Mouse (Mus musculus): ENCODE results near the gene Ifnar2. TPM values are rescaled to one million over a fixed set of nuclear protein-coding genes. Genes with fewer than 3 reads are reported as not detected.

Ifnar2 gene
- 33.0 and 35.3 TPM in 2 replicates for polyA plus RNA-seq (2016; fragmentation: Nextera tagmentation; extraction: Ambion mirVana)

DNA sequence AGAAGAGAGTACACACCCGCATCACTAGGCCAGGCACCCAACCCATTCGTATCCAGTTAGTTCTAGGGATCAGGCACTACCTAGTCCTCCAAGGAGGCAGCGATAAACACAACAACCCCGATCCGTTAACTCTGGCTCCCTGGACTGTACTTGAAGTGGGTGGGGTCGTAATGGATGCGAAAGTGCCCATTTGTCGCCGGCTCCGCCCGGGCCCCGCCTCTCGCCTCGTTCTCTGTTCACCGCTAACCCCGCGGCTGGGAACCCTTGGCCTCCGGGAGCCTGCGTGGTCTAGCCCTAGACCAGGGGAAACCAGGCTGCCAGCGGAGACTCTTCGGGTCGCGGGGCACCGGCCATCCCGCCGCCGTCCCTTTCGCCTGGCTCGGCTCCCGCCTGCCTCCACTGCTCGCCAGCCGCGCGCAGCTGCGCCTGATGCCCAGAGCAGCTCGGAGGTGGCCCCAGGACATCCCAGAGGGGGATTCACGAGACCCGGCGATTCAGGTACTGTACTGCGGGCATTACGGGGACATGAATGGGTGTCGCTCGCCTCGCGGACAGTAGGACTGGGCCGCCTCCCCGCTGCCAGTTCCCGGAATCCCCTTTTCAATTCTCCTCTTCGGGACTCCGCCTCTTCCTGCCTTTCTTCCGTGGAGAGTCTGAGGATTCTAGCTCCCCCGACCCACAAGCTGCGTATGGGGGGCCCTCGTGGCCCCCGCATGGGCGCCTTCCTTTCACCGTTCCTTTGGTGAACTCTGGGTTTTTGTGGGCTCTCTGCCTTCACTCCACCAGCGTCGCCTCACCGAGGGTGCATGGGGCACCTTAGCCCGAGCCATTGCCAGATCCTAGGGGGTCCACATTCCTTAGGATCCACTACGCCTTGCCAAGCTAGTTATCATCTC is at the start of gene Ifnar2:
Ifnar2 (plus strand) TSS at position 207 of the 896 bp plus-strand sequence.
- no peaks in the 10 kb centered on the region for H3K27me3 ChIP-seq (ENCODE audit: low read depth, poor library complexity, severe bottlenecking)
- H3K27ac ChIP-seq, result peak within 1 kb of the TSS; percentile 96
- H3K9me3 ChIP-seq (replicated peaks), result no peaks in the 10 kb centered on the region
- DNase-seq (ENCODE audit: low spot score), result peak; percentile 84
- WGBS, result under 1% methylated on average over 62 of the region's 62 CpGs
- H3K4me1 ChIP-seq, result peaks cover 15% of the 10 kb centered on the region
- H3K4me3 ChIP-seq, result peak within 1 kb of the TSS; percentile 84
- H3K36me3 ChIP-seq, result peaks cover 25% of the 10 kb centered on the region

DNA sequence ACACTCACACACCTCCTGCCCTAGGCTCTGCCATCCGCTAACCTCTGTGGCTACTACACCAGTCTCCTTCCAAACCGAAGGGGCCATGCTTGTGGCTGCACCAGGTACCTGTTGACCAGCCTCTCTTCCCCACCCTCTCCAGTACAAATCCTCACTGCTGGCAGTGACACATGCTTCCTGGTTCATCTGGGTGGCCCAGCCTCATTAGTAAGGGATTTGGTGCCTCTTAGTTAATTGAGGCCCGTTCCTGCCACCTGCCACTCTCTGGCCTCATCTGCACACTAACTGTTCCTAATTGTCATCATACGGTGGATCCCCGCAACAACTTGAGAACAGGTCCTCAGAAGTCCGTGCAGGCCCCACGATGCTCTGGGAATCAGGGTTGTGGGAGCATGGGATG is 45.0 kb upstream of the Ifnar2 start:
- Histone ChIP-seq H3K27me3 (ENCODE audit: low read depth, poor library complexity, severe bottlenecking) (peaks cover 13% of the 10 kb centered on the region; the same call in 1 of the 2 replicates), H3K4me3 (no peak overlapping the region), H3K36me3 (no peaks in the 10 kb centered on the region), H3K4me1 (no peaks in the 10 kb centered on the region), H3K27ac (no peak overlapping the region), H3K9me3 (replicated peaks) (no peaks in the 10 kb centered on the region)
- 74% methylated on average over 7 of the region's 7 CpGs for WGBS
- no peak for DNase-seq (ENCODE audit: low spot score)

DNA sequence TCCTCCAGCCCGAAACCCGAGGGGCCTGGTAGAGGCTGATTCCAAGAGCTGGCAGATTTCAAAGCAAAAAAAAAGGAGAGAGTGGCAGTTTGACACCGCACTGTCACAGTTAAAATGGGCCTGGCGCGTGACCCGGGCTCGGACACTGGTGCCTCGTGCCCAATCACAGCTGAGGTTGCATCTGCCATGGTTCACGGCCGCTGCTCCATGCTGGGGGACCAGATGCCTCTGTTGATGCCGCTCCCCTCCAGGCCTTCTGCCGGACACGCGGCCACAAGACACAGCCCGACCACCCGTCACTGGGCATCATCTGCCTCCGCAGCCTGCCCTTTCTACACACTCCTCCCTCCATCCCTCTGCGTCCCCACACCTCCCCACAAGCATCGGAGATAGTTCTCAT is 43.7 kb upstream of the Ifnar2 start:
- no peaks in the 10 kb centered on the region; the same call in 1 of the 2 replicates for H3K4me1 ChIP-seq
- H3K9me3 ChIP-seq (replicated peaks), result no peaks in the 10 kb centered on the region
- no peak for DNase-seq (ENCODE audit: low spot score)
- peaks cover 11% of the 10 kb centered on the region; the same call in 1 of the 2 replicates for H3K27me3 ChIP-seq (ENCODE audit: low read depth, poor library complexity, severe bottlenecking)
- H3K36me3 ChIP-seq, result no peaks in the 10 kb centered on the region
- 82% methylated on average over 19 of the region's 19 CpGs for WGBS
- no peak overlapping the region for H3K4me3 ChIP-seq
- H3K27ac ChIP-seq, result no peak overlapping the region

DNA sequence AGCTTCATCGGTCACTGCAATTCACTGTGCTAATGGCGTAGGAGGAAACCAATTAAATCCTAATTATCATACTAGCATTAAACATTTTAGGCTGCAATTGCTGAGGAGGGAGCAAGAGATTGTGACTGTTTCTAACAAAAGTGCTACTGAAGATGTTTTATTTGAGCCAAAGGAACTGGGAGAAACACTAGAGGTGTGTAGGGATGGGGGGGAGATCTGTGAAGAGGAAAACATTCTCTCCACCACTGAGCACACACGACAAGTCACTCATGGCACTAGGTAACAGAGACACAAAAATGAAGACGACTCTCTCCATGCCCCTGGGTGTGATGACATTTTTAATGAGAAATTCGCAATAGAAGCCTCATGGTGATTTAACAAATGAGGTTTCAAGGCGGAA is 42.1 kb upstream of the Ifnar2 start:
- Histone ChIP-seq H3K27me3 (ENCODE audit: low read depth, poor library complexity, severe bottlenecking) (peaks cover 11% of the 10 kb centered on the region; the same call in 1 of the 2 replicates), H3K9me3 (replicated peaks) (no peaks in the 10 kb centered on the region), H3K36me3 (no peaks in the 10 kb centered on the region), H3K27ac (no peak overlapping the region), H3K4me1 (peaks cover 7% of the 10 kb centered on the region), H3K4me3 (no peak overlapping the region)
- no peak for DNase-seq (ENCODE audit: low spot score)
- WGBS, result 83% methylated on average over 6 of the region's 6 CpGs

DNA sequence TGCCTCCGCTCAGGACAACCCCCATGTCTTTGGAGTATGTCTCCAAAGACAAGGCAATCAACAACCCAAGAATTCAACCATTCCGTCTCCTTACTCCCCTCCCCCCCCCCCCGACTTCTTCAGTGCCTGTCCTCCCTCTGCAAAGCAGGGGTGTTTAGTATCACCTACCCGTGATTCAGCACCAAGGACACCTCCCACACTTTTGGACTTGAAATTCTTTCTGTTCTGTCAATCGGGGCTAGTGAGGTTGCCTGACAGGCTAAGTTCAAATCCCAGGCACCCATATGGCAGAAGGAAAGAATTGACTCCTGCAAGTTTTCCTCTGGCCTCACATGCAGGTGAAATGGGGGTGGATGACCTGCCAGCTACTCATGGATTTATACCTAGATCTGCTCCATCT is 41.4 kb upstream of the Ifnar2 start:
- peak; percentile 61 for DNase-seq (ENCODE audit: low spot score)
- H3K27me3 ChIP-seq (ENCODE audit: low read depth, poor library complexity, severe bottlenecking), result peaks cover 11% of the 10 kb centered on the region; the same call in 1 of the 2 replicates

DNA sequence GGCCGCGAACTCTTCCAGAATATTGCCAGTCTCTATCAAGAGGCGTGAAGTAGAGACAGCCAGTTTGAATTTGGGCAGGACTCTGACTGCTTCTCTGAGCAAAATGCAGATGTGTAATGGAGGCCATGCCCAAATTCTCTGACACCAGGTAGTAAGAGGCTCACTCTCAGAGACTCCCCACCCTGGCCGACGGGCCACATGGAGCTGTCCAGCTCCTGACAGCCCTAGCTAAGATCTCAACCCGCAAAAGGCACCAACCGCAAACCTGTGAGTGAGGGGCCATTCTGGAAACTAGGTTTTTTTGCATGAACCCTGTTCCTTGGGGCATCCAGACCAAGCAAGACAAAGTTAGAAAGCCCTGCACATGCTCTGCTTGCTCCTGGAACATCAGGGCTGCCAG is 39.7 kb upstream of the Ifnar2 start:
- Histone ChIP-seq H3K36me3 (no peaks in the 10 kb centered on the region), H3K27ac (no peak overlapping the region), H3K27me3 (ENCODE audit: low read depth, poor library complexity, severe bottlenecking) (peaks cover 1% of the 10 kb centered on the region; the same call in 1 of the 2 replicates), H3K4me1 (peaks cover 14% of the 10 kb centered on the region), H3K9me3 (replicated peaks) (no peaks in the 10 kb centered on the region), H3K4me3 (no peak overlapping the region)
- DNase-seq (ENCODE audit: low spot score), result peak; percentile 38
- 55% methylated on average over 7 of the region's 7 CpGs for WGBS

More for the DNA sequence above, 41.4 kb upstream of the Ifnar2 start:
- no peak overlapping the region for H3K27ac ChIP-seq
- H3K9me3 ChIP-seq (replicated peaks), result no peaks in the 10 kb centered on the region
- peaks cover 7% of the 10 kb centered on the region for H3K4me1 ChIP-seq
- no peak overlapping the region for H3K4me3 ChIP-seq
- H3K36me3 ChIP-seq, result no peaks in the 10 kb centered on the region
- 37% methylated on average over 5 of the region's 5 CpGs for WGBS

DNA sequence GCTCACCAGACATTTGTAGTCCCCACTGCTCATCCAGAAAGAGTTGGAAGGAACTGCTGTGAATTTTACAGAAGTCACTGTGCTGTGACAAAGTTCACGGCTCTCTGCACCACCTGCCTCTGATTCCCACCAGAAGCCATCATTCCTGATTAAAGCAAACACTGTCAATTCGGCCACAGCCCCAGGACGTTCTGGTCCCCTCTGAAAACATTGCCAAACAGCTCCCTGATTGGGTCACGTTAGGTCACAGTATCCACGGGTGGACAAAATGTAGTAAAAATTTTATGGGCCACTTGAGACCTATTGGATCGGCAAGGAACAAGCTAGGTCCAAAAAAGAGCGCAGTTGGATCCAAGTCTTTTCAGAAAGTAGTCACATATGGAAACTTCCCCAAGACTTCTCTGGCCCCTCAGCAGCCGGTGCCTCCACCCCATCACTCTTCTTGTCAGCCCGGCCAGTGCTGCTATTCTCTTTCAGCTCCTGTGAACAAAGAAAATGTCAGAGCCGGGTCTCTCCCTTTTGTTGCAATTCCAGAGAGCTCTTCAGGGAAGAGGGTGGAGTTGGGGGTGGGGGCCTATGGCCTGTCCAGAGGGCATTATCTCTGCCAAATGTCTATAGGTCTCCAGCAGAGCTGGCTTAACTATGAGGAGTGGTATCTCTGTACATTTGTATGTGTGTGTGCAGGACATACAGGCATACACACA is 38.2 kb upstream of the Ifnar2 start:
- Histone ChIP-seq H3K27me3 (ENCODE audit: low read depth, poor library complexity, severe bottlenecking) (no peaks in the 10 kb centered on the region), H3K4me3 (no peak overlapping the region), H3K9me3 (replicated peaks) (no peaks in the 10 kb centered on the region), H3K36me3 (no peaks in the 10 kb centered on the region), H3K4me1 (peaks cover 14% of the 10 kb centered on the region), H3K27ac (no peak overlapping the region)
- 32% methylated on average over 10 of the region's 10 CpGs for WGBS
- no peak for DNase-seq (ENCODE audit: low spot score)

DNA sequence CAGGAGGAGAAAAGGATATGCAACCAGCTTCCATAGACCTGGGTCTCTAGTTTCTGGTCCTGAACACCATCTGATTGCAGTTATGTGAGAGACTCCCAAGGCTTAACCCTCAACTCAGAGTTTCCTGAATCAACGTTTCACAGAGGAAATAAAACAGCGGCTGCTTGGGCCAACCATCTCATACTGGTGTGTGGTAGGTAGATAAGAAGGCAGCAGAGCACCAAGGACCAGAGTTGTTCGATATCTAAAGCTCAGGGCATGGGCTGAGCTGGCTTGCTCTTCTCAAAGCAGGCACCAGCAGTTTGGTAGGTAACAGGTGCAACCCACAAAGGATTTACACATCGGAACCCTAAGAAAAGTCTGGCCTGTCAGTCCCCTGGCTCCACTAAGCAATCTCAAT is 35.8 kb upstream of the Ifnar2 start:
- Histone ChIP-seq H3K4me1 (peaks cover 14% of the 10 kb centered on the region), H3K9me3 (replicated peaks) (no peaks in the 10 kb centered on the region), H3K4me3 (no peak overlapping the region), H3K27ac (no peak overlapping the region), H3K27me3 (ENCODE audit: low read depth, poor library complexity, severe bottlenecking) (no peaks in the 10 kb centered on the region), H3K36me3 (no peaks in the 10 kb centered on the region)
- DNase-seq (ENCODE audit: low spot score), result no peak
- WGBS, result 89% methylated on average over 4 of the region's 4 CpGs

DNA sequence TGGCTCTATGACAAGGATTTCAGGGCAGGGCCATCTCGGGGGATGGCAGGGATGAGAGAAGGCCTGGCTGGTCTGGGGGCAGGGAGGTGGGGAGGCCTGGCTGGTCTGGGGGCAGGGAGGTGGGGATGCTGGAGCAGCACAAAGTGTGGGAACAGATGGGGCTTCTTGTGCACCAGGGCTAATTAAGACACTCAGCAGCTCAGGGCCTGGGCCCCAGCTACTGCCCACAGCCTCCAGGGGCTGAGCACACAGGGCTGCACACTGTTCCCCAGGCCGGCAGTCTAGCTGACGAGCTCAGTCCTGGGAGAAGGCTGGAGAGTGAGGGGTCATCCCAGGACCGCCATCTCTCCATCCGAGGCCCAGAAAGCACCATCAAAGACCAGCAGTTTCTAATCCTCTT is 35.1 kb upstream of the Ifnar2 start:
- H3K4me1 ChIP-seq, result peaks cover 14% of the 10 kb centered on the region
- no peak overlapping the region for H3K4me3 ChIP-seq
- no peak for DNase-seq (ENCODE audit: low spot score)
- WGBS, result 74% methylated on average over 5 of the region's 5 CpGs
- H3K36me3 ChIP-seq, result no peaks in the 10 kb centered on the region
- no peaks in the 10 kb centered on the region for H3K27me3 ChIP-seq (ENCODE audit: low read depth, poor library complexity, severe bottlenecking)
- H3K27ac ChIP-seq, result no peak overlapping the region
- H3K9me3 ChIP-seq (replicated peaks), result no peaks in the 10 kb centered on the region

DNA sequence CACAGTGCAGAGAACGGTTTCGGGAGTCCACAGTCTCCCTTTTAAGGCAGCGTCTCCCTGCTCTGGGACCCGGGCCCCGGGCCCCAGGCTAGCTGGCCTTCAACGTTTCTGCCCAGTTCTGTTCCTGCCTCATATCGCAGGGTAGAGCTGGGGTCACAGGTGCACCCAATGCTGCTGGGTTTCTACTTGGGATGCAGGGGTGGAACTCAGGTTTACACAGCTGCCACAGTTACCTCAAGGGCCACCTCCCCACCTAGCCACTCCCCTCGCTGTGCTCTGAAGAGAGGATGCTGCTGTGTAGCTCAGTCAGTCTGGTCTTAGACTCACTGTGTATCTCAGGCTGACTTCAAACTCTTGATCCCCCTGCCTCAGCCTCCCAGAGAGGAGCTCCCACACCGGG is 26.1 kb upstream of the Ifnar2 start:
- H3K27me3 ChIP-seq (ENCODE audit: low read depth, poor library complexity, severe bottlenecking), result peaks cover 18% of the 10 kb centered on the region
- H3K4me3 ChIP-seq, result no peak overlapping the region
- H3K4me1 ChIP-seq, result 0 out of 2 replicates have a peak, but pooled peaks cover 3% of the 10 kb centered on the region
- no peaks in the 10 kb centered on the region for H3K36me3 ChIP-seq
- no peak for DNase-seq (ENCODE audit: low spot score)
- H3K27ac ChIP-seq, result no peak overlapping the region
- no peaks in the 10 kb centered on the region for H3K9me3 ChIP-seq (replicated peaks)
- WGBS, result 80% methylated on average over 9 of the region's 9 CpGs

DNA sequence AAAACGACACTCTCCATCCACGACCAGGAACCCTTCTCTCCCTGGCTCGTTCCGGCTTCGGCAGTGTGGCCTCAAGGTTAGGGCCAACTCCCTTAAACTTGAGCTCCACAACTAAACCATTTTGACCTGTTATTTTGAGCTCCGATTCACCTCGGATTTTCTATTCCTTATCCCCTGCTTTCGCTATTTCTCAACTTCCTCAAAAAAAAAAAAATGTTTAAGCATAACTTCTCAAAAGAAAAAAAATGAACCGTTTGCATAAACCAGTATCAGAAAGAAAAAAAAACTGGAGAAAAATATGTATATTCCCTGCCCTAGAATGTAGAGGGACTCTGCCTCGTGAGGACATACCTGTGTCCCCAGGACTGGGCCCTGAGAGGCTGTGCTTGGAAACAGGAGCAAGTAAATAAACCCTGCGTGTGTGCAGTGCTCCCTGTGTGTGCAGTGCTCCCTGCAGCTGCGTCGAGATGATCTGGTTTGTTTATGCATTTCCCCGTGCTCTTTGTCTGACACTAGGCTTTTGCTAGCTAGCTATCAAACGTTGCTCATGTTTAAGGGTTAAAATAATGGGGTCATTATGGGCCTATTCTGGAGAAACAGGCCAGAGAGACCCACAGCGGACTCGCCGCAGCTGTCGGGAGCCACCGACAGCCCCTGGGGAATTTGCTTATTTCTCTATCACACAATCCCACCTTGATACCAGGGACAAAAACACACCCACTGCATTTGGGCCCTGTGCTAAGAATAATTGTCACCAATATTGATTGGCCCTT is 24.9 kb upstream of the Ifnar2 start:
- WGBS, result 79% methylated on average over 20 of the region's 20 CpGs
- peaks cover 25% of the 10 kb centered on the region for H3K27me3 ChIP-seq (ENCODE audit: low read depth, poor library complexity, severe bottlenecking)
- H3K36me3 ChIP-seq, result no peaks in the 10 kb centered on the region
- H3K27ac ChIP-seq, result no peak overlapping the region
- no peak overlapping the region for H3K4me3 ChIP-seq
- DNase-seq (ENCODE audit: low spot score), result no peak
- 0 out of 2 replicates have a peak, but pooled peaks cover 3% of the 10 kb centered on the region for H3K4me1 ChIP-seq
- no peaks in the 10 kb centered on the region for H3K9me3 ChIP-seq (replicated peaks)

DNA sequence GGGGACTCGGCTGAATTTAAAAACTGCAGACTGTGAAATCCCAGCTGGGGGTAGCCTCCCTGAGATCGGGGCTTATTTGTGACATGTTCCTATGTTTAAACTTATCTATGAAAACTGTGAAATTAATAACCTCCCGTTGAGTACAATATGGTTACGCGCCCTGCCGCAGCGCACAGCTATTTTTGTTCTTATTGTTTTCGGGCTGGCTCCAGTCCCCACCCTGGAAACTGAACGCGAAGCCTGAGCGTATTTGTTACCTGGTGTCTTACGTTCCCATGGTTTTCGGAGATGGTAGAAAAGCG is 24.4 kb upstream of the Ifnar2 start:
- H3K4me3 ChIP-seq, result no peak overlapping the region
- DNase-seq (ENCODE audit: low spot score), result peak; percentile 29
- WGBS, result 83% methylated on average over 14 of the region's 14 CpGs
- no peaks in the 10 kb centered on the region for H3K9me3 ChIP-seq (replicated peaks)
- H3K4me1 ChIP-seq, result 0 out of 2 replicates have a peak, but pooled peaks cover 3% of the 10 kb centered on the region
- no peak overlapping the region for H3K27ac ChIP-seq
- H3K36me3 ChIP-seq, result no peaks in the 10 kb centered on the region
- H3K27me3 ChIP-seq (ENCODE audit: low read depth, poor library complexity, severe bottlenecking), result peaks cover 31% of the 10 kb centered on the region
